Mouse (Mus musculus): ENCODE data around the gene Kirrel2. TPM values are rescaled to one million over a fixed set of nuclear protein-coding genes. Genes with fewer than 3 reads are reported as not detected.

Kirrel2 gene
- polyA plus RNA-seq, 1 experiment: 9.4 TPM

GRCm38 (mm10) chr7:30421890-30422435 lies 35.5 kb downstream of the Kirrel2 start:
- Histone ChIP-seq H3K4me3 (ENCODE audit: low read depth, low read length) (peak overlapping the region; percentile 71), H3K27me3 (ENCODE audit: control insufficient read depth, insufficient read depth, low read length, poor library complexity, severe bottlenecking) (no peaks in the 10 kb centered on the region), H3K4me1 (ENCODE audit: control insufficient read depth, insufficient read depth, low read length) (no peaks in the 10 kb centered on the region), H3K27ac (ENCODE audit: insufficient read depth, low read length) (0 out of 2 replicates have a peak overlapping the region, but pooled peaks have one; percentile 12), H3K36me3 (ENCODE audit: control insufficient read depth, insufficient read depth, low read length, poor library complexity, severe bottlenecking) (peaks cover 19% of the 10 kb centered on the region), H3K9ac (ENCODE audit: low read depth, poor library complexity, severe bottlenecking) (peak overlapping the region; percentile 82), H3K9me3 (replicated peaks; ENCODE audit: control insufficient read depth, insufficient read depth, low read length, poor library complexity, severe bottlenecking) (no peaks in the 10 kb centered on the region)
- TF ChIP-seq EP300 (IDR thresholded peaks at IDR 0.05; ENCODE audit: insufficient read depth, low read depth, low read length) (no peak), POLR2A (IDR thresholded peaks at IDR 0.05; ENCODE audit: insufficient read depth, low read length) (no peak), CTCF (IDR thresholded peaks at IDR 0.05; ENCODE audit: low read depth, low read length) (no peak)

GRCm38 (mm10) chr7:30421175-30421889 lies 36.2 kb downstream of the Kirrel2 start, which contains the start of gene Nfkbid:
Nfkbid (plus strand) TSS chr7:30421732.
- peaks cover 18% of the 10 kb centered on the region for H3K36me3 ChIP-seq (ENCODE audit: control insufficient read depth, insufficient read depth, low read length, poor library complexity, severe bottlenecking)
- peak within 1 kb of the TSS; percentile 30; the same call in 1 of the 2 replicates for H3K27ac ChIP-seq (ENCODE audit: insufficient read depth, low read length)
- peak within 1 kb of the TSS; percentile 82 for H3K9ac ChIP-seq (ENCODE audit: low read depth, poor library complexity, severe bottlenecking)
- H3K27me3 ChIP-seq (ENCODE audit: control insufficient read depth, insufficient read depth, low read length, poor library complexity, severe bottlenecking): no peaks in the 10 kb centered on the region
- H3K9me3 ChIP-seq (replicated peaks; ENCODE audit: control insufficient read depth, insufficient read depth, low read length, poor library complexity, severe bottlenecking): no peaks in the 10 kb centered on the region
- peak within 1 kb of the TSS; percentile 71 for H3K4me3 ChIP-seq (ENCODE audit: low read depth, low read length)
- no peaks in the 10 kb centered on the region for H3K4me1 ChIP-seq (ENCODE audit: control insufficient read depth, insufficient read depth, low read length)
- TF ChIP-seq EP300 (IDR thresholded peaks at IDR 0.05; ENCODE audit: insufficient read depth, low read depth, low read length): no peak
- TF ChIP-seq CTCF (IDR thresholded peaks at IDR 0.05; ENCODE audit: low read depth, low read length): no peak
- TF ChIP-seq POLR2A (IDR thresholded peaks at IDR 0.05; ENCODE audit: insufficient read depth, low read length): peak; percentile 55

GRCm38 (mm10) chr7:30420673-30421072 lies 36.8 kb downstream of the Kirrel2 start:
- Histone ChIP-seq H3K27me3 (ENCODE audit: control insufficient read depth, insufficient read depth, low read length, poor library complexity, severe bottlenecking) (no peaks in the 10 kb centered on the region), H3K36me3 (ENCODE audit: control insufficient read depth, insufficient read depth, low read length, poor library complexity, severe bottlenecking) (peaks cover 13% of the 10 kb centered on the region), H3K4me3 (ENCODE audit: low read depth, low read length) (no peak overlapping the region), H3K9me3 (replicated peaks; ENCODE audit: control insufficient read depth, insufficient read depth, low read length, poor library complexity, severe bottlenecking) (no peaks in the 10 kb centered on the region), H3K9ac (ENCODE audit: low read depth, poor library complexity, severe bottlenecking) (no peak overlapping the region), H3K4me1 (ENCODE audit: control insufficient read depth, insufficient read depth, low read length) (no peaks in the 10 kb centered on the region), H3K27ac (ENCODE audit: insufficient read depth, low read length) (no peak overlapping the region)
- TF ChIP-seq POLR2A (IDR thresholded peaks at IDR 0.05; ENCODE audit: insufficient read depth, low read length) (no peak), EP300 (IDR thresholded peaks at IDR 0.05; ENCODE audit: insufficient read depth, low read depth, low read length) (no peak), CTCF (IDR thresholded peaks at IDR 0.05; ENCODE audit: low read depth, low read length) (no peak)

- no peak within 1 kb of the TSS for H3K4me3 ChIP-seq (ENCODE audit: low read depth, low read length)
- TF ChIP-seq CTCF (IDR thresholded peaks at IDR 0.05; ENCODE audit: low read depth, low read length): peak; percentile 4
- TF ChIP-seq POLR2A (IDR thresholded peaks at IDR 0.05; ENCODE audit: insufficient read depth, low read length): no peak
- TF ChIP-seq EP300 (IDR thresholded peaks at IDR 0.05; ENCODE audit: insufficient read depth, low read depth, low read length): no peak
- H3K27me3 ChIP-seq (ENCODE audit: control insufficient read depth, insufficient read depth, low read length, poor library complexity, severe bottlenecking): no peaks in the 10 kb centered on the region
Measured at GRCm38 (mm10) chr7:30419561-30420499, 37.7 kb downstream of the Kirrel2 start, which contains the start of gene Hcst. Hcst (minus strand) TSS chr7:30419854.

GRCm38 (mm10) chr7:30417856-30418255 lies 39.6 kb downstream of the Kirrel2 start:
- Histone ChIP-seq H3K9ac (ENCODE audit: low read depth, poor library complexity, severe bottlenecking) (0 out of 2 replicates have a peak overlapping the region, but pooled peaks have one; percentile 5), H3K4me3 (ENCODE audit: low read depth, low read length) (no peak overlapping the region), H3K9me3 (replicated peaks; ENCODE audit: control insufficient read depth, insufficient read depth, low read length, poor library complexity, severe bottlenecking) (no peaks in the 10 kb centered on the region), H3K27ac (ENCODE audit: insufficient read depth, low read length) (no peak overlapping the region), H3K4me1 (ENCODE audit: control insufficient read depth, insufficient read depth, low read length) (no peaks in the 10 kb centered on the region), H3K36me3 (ENCODE audit: control insufficient read depth, insufficient read depth, low read length, poor library complexity, severe bottlenecking) (no peaks in the 10 kb centered on the region), H3K27me3 (ENCODE audit: control insufficient read depth, insufficient read depth, low read length, poor library complexity, severe bottlenecking) (no peaks in the 10 kb centered on the region)
- TF ChIP-seq POLR2A (IDR thresholded peaks at IDR 0.05; ENCODE audit: insufficient read depth, low read length): no peak

More at GRCm38 (mm10) chr7:30419561-30420499, 37.7 kb downstream of the Kirrel2 start, which contains the start of gene Hcst:
- Histone ChIP-seq H3K9ac (ENCODE audit: low read depth, poor library complexity, severe bottlenecking) (no peak within 1 kb of the TSS), H3K9me3 (replicated peaks; ENCODE audit: control insufficient read depth, insufficient read depth, low read length, poor library complexity, severe bottlenecking) (no peaks in the 10 kb centered on the region), H3K4me1 (ENCODE audit: control insufficient read depth, insufficient read depth, low read length) (no peaks in the 10 kb centered on the region), H3K27ac (ENCODE audit: insufficient read depth, low read length) (no peak within 1 kb of the TSS), H3K36me3 (ENCODE audit: control insufficient read depth, insufficient read depth, low read length, poor library complexity, severe bottlenecking) (peaks cover 6% of the 10 kb centered on the region)
